Mouse (Mus musculus): Measurements from ENCODE around the gene Wdfy2. TPM values are rescaled to one million over a fixed set of nuclear protein-coding genes. Genes with fewer than 3 reads are reported as not detected.

Gene Wdfy2
- 7.4 TPM for polyA plus RNA-seq (2017; shearing (Covaris generic))

DNA sequence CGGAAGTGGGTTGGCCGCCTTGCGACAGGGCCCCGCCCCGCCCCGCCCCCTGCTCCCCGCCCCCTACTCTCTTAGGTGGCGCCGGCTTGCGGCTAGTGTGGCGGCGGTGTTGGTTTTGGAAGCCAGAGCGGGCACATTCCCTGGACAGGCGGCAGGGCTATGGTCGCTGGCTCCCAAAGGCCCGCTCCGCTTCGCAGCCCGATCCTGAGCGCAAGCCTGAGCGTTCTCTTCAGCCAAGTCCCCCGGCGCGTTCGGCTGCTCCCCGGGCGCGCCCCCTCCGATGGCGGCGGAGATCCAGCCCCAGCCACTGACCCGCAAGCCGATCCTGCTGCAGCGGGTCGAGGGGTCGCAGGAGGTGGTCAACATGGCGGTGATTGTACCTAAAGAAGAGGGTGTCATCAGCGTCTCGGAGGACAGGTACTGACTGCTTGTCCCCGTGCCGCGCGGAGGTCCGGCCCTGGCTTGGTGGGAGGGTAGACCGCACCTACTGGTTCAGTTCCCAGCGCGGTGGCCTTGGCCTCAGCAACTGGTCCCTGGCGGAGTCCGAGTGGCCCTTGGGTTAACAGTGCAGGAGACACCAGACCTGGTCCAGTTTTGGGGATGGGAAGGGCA is at the start of gene Wdfy2:
TSS of gene Wdfy2 (plus strand) at position 38 of the 612 bp plus-strand sequence.

DNA sequence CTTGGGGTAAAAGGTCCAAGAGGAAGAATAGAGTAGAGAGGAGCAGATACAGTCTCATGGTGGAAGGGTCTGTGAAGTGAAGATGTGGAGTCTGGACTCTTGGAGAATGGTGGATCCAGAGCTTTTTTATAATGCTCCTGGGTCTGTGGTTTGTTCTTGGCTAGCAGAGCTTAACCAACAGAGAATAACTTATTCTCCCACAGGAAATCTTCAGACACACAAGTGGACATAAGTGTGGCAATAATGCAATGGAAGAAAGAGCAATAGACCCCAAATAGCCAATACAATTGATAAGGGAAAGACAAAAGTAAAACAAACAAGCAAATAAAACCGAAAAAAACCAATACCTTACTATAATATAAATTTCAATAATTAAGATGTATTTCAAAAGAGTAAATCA is 146.9 kb downstream of the Wdfy2 start, which contains the start of gene Defb48:
TSS of gene Defb48 (minus strand) at position 101 of the 400 bp plus-strand sequence.

DNA sequence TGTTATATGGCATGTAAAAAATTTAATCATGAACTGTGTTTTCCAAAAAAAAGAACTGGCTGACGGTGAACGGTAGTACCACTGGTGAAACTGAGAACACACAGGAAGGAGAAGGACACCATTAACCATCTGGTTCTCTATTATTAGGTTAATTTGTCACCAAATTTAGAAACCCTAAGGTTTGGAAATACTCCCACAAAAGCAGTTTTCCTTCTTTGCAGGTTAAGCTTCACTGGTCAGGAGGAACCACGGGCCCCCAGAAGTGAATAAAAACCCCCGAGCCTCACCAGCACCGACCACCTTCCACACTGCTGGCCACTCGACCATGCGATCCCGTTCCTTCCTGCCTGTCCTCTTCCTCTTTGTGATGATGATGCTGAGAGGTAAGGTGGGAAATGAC is 160.3 kb downstream of the Wdfy2 start, which contains the start of gene Defb47:
TSS of gene Defb47 (plus strand) at position 301 of the 400 bp plus-strand sequence.

Other genes with a start within 250 kb of the Wdfy2 start
- not detected for gene Serpine3, start 174.0 kb upstream of the Wdfy2 start, polyA plus RNA-seq (2017; shearing (Covaris generic))
- 69.2 TPM for gene Ints6, start 76.5 kb upstream of the Wdfy2 start, polyA plus RNA-seq (2017; shearing (Covaris generic))
- not detected for gene Defb48, start 146.8 kb downstream of the Wdfy2 start, polyA plus RNA-seq (2017; shearing (Covaris generic))
- gene Defb47, start 160.4 kb downstream of the Wdfy2 start, polyA plus RNA-seq (2017; shearing (Covaris generic)): not detected
- gene Defb43, start 174.1 kb downstream of the Wdfy2 start, polyA plus RNA-seq (2017; shearing (Covaris generic)): not detected
- gene Defb42, start 209.3 kb downstream of the Wdfy2 start, polyA plus RNA-seq (2017; shearing (Covaris generic)): not detected
- gene Defb30, start 212.3 kb downstream of the Wdfy2 start, polyA plus RNA-seq (2017; shearing (Covaris generic)): not detected

All from CD4-positive, CD25-positive, alpha-beta regulatory T cell (primary cell).